Mouse (Mus musculus) adrenal gland, postnatal 36 days (tissue): ENCODE measurements around the gene Zfp109. TPM values are rescaled to one million over a fixed set of nuclear protein-coding genes. Genes with fewer than 3 reads are reported as not detected.
"Not testable (repeated sequence)": the region's sequence is repeated elsewhere in the genome, so short reads cannot be mapped to it uniquely, and the experiment has no call there.

ENCODE experiments used
- DNase-seq, 2 experiments: peaks; one replicate each; pipeline ENCODE4 v3.0.0; 2021; ENCODE audit warnings: mixed read lengths in 1 of 2
- long read RNA-seq, 2 experiments: library from polyadenylated mRNA; stranded (forward); transcript quantifications; one replicate each; pipeline ENCODE4 v2.0.0; 2021; ENCODE audit warnings: borderline sequencing depth in 2 of 2
- total RNA-seq, 2 experiments: library from RNA; stranded (reverse); gene quantifications; 2 replicates each; pipeline ENCODE4 v1.2.3; 2021

Gene Zfp109
- 1 to 10 TPM; 3.4 to 3.8 TPM for total RNA-seq
- long read RNA-seq, experiment 1: 0 reads
- long read RNA-seq, experiment 2, partial matches to known transcripts: 0 of 1 reads
- long read RNA-seq, experiment 2, other reads (novel, unspliced or antisense): 0 of 1 reads

DNA sequence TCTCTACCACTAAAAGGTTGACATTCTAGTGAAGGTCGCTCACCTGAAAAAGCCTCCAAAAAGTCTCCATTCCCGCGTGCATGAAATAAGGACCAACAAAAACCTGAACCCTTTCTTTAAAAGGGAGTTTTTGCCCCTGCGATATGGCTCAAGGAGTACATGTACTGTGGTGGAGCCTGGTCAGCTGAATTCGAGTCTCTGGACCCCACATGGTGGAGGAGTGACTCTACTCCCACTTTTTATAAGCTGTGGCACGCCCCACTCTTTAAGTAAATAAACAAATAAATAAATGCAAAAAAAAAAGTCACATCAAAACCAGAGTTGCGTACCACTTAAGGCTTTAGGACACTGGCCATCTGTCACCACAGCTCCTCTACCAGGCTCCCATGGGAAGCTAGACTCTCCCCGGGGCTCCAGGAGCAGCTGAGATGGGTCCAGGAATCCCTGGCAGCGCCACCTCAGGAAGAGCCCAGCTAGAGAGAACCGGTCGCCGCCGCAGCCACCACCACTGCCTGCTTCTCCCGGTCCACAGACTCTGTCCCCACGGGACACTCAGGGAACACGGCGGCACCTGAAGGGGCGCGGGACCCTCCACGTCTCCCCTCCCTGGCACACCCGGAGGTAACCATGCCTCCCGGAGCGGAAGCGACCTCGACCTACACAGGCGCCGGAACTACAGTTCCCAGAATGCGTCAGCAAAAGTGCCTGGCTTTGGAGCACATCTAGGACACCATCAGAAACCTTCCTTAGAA is at the start of gene Zfp109:
TSS of gene Zfp109 (minus strand) at position 521 of the 752 bp plus-strand sequence.
- DNase-seq: peak; percentile 77 to 78

DNA sequence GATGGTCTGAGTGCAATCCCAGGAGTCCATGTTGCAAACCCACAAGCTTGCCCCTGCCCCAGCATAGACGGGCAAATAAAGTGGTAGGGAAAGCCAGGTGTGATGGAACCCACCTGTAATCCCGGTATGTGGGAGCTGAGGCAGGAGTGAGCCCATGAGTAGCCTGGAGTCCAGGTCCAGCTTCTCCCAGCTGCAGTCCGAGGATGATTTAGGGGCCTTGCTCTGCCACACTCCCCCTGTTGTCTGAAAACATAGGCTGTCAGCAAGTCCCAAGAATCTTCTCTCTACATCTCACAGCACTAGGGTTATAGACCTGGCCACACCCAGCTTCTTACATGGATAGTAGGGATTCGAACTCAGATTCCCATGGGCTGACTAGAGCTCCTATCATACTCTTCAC is 49.6 kb upstream of the Zfp109 start:
- no peak for DNase-seq

- DNase-seq: no peak
These were observed 48.7 kb upstream of the Zfp109 start for GRCm38 (mm10) chr7:24286090-24286489.

GRCm38 (mm10) chr7:24280858-24281145 is 43.4 kb upstream of the Zfp109 start:
- no peak for DNase-seq

DNA sequence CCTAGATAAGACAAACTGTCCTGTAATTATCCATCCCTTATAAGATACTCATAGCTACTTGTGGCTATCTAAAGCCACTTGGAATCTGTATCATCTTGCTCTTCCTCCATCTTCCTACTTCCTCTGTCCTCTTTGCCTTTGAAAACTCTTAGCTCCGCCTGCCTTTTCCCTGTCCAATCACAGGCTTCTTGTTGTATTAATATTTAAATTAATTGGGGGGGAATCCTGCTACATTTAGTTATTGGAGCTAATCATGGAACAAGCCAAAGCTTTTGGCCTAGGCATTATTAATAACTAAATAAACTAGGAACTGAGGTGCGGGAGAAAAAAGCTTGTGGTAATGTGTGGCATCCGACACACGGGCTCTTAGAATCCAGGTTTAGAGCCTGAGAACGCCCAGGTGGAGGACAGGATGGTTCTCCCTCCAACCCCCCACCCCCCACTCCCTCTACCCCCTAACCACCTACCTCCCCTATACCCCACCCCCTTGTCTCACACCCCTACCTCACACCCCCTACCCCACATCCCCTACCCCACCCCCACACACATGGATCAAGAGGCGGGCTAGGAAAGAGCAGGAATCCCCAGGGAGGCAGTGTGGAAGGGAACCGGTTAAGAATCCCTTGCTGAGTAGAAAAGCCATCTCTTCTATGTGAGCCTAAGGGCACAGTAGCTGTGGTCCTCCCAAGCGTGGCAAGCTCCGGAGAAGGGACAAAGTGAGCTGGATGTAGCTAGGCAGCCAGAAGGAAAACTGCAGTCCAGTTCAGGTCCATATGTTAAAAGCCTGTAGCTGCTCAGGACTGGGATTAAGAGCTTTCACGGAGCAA is 42.9 kb upstream of the Zfp109 start:
- DNase-seq: no peak

GRCm38 (mm10) chr7:24278771-24279170 is 41.4 kb upstream of the Zfp109 start:
- DNase-seq: not testable (repeated sequence)

- DNase-seq: no peak
These were observed 37.1 kb upstream of the Zfp109 start for GRCm38 (mm10) chr7:24274456-24274855.

DNA sequence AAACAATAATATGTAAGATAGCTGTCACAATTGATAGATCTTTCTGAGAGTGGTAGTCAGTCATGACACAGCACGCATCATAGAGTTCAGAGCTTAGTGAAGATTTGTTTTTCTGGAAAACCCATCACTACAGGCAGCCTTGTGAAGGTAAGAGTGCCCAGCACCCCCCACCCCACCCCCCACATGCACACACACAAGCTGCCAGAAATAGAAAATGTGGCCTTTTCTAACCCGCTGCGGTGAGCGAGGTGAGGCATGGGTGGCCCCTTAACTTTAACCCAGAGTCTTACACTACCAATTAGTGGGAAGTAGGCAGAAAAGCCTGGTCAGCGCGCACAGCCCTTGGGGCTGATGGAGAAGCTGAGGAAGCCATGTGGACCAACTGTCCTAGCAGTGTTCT is 33.8 kb upstream of the Zfp109 start:
- no peak for DNase-seq

DNA sequence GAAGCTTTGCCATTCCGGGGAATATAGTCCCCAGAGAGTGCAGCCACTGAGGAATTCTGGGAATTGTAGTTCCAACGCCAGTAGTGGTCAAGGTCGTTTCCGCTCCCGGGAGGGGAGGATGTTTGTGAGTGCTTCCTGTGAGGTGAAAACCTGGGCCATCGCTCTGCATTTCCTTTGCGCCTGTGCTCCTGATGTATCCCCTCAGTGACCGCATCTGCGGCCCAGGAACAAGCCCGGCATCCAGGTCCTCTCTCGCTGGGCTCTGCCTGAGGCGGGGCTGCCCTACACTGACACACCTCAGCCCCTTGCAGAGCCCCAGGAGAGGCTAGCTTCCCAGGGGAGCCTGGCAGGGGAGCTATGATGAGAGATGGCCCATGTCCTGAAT is 32.9 kb upstream of the Zfp109 start, which contains the start of gene Zfp93:
TSS of gene Zfp93 (plus strand) at position 133 of the 385 bp plus-strand sequence.
- peak; percentile 82 to 84 for DNase-seq

DNA sequence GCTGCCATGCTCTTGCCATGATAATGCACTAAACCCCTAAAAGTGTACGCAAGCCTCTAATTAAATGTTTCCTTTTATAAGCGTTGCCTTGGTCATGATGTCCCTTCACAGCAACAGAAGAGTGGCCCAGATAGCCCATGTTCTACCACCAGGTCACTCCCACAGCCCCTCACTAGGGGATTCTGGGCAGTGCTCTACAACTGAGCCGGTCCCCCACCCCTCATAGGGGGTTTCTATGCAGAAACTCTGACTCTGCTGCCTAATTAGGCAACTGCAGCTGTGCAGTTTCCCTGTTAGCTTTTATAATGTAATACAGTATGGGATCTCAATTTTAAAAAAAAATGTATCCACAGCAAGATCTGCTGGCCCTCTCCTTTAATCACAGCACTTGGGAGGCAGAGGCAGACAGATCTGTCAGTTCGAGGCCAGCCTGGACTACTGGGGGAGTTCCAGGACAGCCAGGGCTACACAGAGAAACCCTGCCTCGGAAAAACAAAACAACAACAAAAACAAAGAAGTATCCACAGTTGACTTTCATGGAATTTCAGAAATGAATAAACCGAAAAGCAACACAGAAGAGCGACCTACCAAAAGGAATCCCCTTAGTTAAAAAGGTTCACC is 32.4 kb upstream of the Zfp109 start:
- no peak for DNase-seq

- DNase-seq: no peak
These were observed 31.9 kb upstream of the Zfp109 start for GRCm38 (mm10) chr7:24269256-24269655.

- no peak for DNase-seq
These were observed 31.1 kb upstream of the Zfp109 start for GRCm38 (mm10) chr7:24268176-24269155.

GRCm38 (mm10) chr7:24260000-24260312 is 22.6 kb upstream of the Zfp109 start:
- no peak for DNase-seq

DNA sequence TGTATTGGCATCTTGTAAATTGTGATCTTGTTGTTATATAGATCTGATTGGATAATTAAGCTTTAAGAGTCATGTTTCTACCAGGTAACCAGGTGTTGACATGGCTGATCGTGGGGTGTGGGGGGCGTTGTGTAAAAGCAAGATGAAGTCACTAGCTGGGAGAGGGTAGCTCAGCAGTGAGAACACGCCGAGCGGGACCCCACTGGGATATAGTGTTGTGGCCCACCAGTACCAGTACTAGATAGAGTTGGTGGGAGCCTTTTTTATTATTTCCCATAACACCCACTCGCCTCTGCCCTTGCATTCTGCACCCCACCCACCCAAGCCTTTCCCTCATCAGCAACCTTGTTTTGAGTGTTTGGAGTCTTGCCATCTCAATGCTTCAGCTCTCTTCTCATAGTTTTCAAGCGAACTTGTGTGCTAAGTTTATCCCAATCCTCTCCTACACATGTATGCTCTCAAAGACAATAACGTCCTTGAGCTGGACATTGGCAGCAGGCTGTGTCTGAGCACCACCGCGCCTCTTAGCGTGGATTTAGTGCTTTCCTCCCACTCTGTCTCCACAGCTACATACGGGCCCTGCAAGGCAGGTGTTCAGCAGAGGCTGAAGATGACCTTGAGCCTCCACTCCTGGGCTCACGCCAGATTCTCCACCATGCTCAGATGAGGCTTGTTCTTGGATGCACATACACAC is 22.1 kb upstream of the Zfp109 start:
- no peak for DNase-seq

GRCm38 (mm10) chr7:24254633-24255474 is 17.5 kb upstream of the Zfp109 start, which contains the start of gene Zfp108:
TSS of gene Zfp108 (plus strand) at chr7:24254794.
- DNase-seq: peak; percentile 83 to 88

DNA sequence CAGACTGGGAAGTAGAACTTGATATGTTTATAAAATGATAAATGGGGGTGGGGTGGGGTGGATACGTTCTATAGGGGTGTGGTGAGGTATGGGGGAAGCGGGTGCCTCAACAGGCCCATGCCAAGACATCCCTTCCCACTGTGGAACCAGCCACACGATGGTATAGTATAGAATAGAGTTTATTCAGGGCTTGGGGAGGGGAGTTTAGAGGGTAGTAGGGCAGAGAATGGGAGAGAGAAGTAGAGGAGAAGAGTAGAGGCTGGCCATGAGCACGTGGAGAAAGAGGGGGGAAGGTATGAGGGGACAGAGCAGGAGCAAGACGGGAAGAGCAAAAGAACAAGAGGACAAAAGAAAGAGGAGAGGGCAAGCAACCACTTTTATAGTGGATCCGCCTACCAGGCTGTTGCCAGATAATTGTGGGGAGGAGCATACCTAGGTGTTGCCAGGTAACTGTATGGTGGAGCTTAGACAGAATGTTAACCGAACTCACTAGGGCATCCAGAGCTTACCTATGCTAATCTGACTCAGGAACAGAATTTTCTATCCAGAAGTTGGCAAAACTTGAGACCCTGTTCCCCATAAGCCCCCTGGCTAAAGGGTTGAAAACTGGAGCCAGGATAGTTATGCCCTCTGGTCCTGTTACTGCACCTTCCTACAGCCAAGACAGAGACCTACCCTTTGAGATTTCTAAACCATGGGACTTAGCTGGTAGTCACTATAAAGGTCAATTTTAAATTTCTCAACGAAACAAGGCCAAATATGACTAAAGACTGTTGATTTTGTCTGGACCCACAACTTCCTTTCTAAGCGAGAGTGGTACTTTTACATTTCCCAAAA is 16.6 kb upstream of the Zfp109 start:
- no peak for DNase-seq

DNA sequence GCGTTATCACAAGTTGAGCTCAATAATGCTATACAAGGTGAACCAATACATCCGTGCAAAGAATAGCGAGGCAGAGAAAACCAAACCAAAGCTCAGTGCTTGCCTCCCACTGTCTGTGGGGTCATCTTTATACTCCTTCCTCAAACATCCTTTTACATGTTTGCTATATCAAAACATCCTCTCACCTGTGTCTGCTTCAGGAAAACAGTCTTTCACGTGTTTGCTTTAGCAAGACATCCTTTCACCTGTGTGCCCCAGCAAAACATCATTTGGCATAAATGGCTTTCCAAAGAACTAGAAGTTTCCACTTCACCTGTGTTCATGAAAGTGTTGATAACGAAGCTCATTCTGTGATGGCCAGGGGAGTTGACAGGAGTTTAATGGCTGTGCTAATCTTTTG is 26.0 kb downstream of the Zfp109 start, which contains the start of gene Zfp111:
TSS of gene Zfp111 (minus strand) at position 101 of the 400 bp plus-strand sequence.
- DNase-seq: no peak

DNA sequence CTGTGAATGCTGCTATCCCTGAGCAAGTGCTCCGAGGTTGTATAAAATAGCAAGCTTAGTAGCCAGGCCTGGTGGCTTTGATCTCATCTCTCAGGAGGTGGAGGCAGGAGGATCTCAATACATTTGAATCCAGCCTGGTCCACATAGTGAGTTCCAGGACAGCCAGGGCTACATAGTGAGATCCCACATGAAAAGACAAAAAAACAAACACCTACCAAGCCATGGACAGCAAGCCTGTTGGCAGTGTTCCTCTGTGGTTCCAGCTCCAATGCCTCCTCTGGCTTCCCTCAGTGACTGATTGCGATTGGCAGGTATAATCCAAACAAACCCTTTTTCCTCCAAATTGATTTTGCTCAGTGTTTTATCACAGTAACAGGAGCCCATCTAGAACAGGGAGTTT is 27.1 kb downstream of the Zfp109 start:
- DNase-seq: no peak

- no peak for DNase-seq
These were observed 29.0 kb downstream of the Zfp109 start for GRCm38 (mm10) chr7:24208282-24208886.
